Mouse (Mus musculus) liver, embryonic 13.5 days (tissue): ENCODE data around the gene Ccdc125. TPM values are rescaled to one million over a fixed set of nuclear protein-coding genes. Genes with fewer than 3 reads are reported as not detected.

ENCODE experiments used
- ATAC-seq: fragments of 200-750 bp; cut with Nextera tagmentation; 2 replicates; pipeline ENCODE4 v1.8.0; 2017; ENCODE audit warnings: low read depth, mild to moderate bottlenecking, moderate number of reproducible peaks, moderate library complexity
- DNase-seq: peaks from one replicate; pipeline ENCODE4 v3.0.0; 2022
- H3K27ac ChIP-seq: fragments of 300-500 bp; sonication (generic); 2 replicates; pipeline ENCODE4 v1.5.1; 2015; ENCODE audit warnings: moderate library complexity, mild to moderate bottlenecking, inconsistent platforms
- H3K27me3 ChIP-seq: fragments of 300-500 bp; sonication (generic); 2 replicates; pipeline ENCODE4 v1.6.1; 2015; ENCODE audit warnings: mild to moderate bottlenecking, inconsistent platforms
- H3K36me3 ChIP-seq: fragments of 300-500 bp; sonication (generic); 2 replicates; pipeline ENCODE4 v1.6.1; 2015; ENCODE audit warnings: mild to moderate bottlenecking, inconsistent platforms
- H3K4me1 ChIP-seq: fragments of 300-500 bp; sonication (generic); replicated peaks from 2 replicates; pipeline ENCODE4 v1.6.1; 2015; ENCODE audit warnings: inconsistent platforms
- H3K4me2 ChIP-seq: fragments of 300-500 bp; sonication (generic); 2 replicates; pipeline ENCODE4 v1.6.1; 2015; ENCODE audit warnings: inconsistent platforms, mild to moderate bottlenecking, moderate library complexity
- H3K4me3 ChIP-seq: fragments of 300-500 bp; sonication (generic); replicated peaks from 2 replicates; pipeline ENCODE4 v1.5.1; 2015; ENCODE audit warnings: mild to moderate bottlenecking, inconsistent platforms
- H3K9ac ChIP-seq: fragments of 300-500 bp; sonication (generic); 2 replicates; pipeline ENCODE4 v1.6.1; 2015; ENCODE audit warnings: mild to moderate bottlenecking, inconsistent platforms
- H3K9me3 ChIP-seq: fragments of 300-500 bp; sonication (generic); replicated peaks from 2 replicates; pipeline ENCODE4 v1.6.1; 2016; ENCODE audit warnings: inconsistent platforms
- WGBS: fragments of 180-500 bp; shearing (Covaris S2); methylation state at CpG from one replicate; pipeline ENCODE4 v1.1.7; 2015; ENCODE audit not compliant: insufficient replicate concordance; 5-methylcytosine and 5-hydroxymethylcytosine counted together
- polyA plus RNA-seq: library from polyadenylated mRNA; unstranded; fragments of >200 nt; fragmentation: Nextera tagmentation; extraction: Ambion mirVana; gene quantifications from 2 replicates; pipeline ENCODE4 v1.2.1, GENCODE M21; 2015

The Ccdc125 gene
- polyA plus RNA-seq, 1 experiment from 2014 or later: 5.3 TPM

DNA sequence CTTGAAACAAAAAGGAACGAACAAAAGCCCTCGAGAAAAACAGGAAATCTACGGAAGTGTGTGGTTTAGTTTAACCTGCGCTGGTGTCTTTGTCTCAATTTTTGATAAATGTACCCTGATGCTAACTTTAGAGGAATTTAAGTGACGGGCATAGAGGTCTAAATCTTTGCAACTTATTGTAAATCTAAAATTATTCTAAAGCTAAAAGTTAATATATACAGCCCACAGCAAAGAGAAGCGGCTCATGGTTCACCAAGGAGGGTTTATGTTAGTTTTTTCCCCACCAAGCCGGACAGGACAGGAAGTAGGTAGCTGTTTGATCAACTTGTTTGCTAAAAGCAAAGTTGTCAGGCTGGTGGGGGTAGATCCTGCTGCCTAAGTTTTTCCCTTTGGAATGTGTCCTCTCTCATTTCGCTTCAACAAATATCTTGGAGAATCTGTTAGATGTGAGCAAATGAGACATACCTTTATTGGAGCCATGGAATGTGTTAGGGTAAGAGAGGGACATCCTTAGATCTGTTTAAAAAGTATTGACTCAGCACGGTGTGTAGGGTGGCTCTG lies 744 bp downstream of the Ccdc125 start:
- ATAC-seq (no peak), DNase-seq (no peak)
- H3K4me1 ChIP-seq: peaks cover 6% of the 10 kb centered on the region; the same call in 1 of the 2 replicates
- no peaks in the 10 kb centered on the region for H3K9me3 ChIP-seq
- H3K27me3 ChIP-seq: peaks cover 7% of the 10 kb centered on the region; the same call in 1 of the 2 replicates
- peaks cover 13% of the 10 kb centered on the region for H3K36me3 ChIP-seq
- H3K9ac ChIP-seq: peak overlapping the region; percentile 69
- WGBS: 10% methylated on average over 9 of the region's 9 CpGs
- peak overlapping the region; percentile 69 for H3K27ac ChIP-seq
- H3K4me3 ChIP-seq: peak overlapping the region; percentile 66
- H3K4me2 ChIP-seq: peak overlapping the region; percentile 82

DNA sequence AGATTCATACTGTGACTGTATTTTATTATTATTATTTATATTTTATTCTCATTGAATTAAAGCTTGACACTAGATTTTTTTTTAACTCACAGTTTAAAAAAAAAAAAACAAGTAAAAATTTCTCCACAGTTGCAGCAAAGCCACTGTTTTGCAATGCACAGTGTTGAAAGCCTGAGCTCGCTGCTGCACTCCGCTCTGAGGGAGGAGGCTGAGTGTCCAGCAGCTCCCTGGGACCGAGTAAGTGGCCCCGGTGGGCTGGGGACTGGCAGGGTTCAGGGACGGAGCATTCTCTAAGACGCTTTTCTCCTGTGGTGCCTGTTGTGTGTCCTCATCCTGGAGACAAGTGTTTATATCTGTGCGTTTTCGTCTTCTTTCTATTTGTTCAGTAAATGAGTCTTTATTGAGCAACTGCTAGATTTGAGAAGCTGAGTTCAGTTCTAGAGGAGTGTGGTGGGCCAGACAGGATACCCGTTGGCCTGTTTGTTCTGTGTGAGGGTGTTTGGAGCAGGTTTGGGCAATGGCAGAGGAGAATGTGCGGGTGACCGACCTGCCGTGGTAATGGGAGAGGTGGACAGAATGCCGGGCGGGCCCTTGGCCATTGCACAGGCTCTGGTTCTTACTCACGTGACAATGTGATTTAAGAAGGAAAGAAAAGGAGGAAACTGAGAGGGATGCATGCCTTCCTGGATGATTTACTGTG lies 6.6 kb downstream of the Ccdc125 start:
- 72% methylated on average over 15 of the region's 15 CpGs for WGBS
- no peak overlapping the region for H3K9ac ChIP-seq
- no peaks in the 10 kb centered on the region for H3K27me3 ChIP-seq
- ATAC-seq: no peak
- H3K9me3 ChIP-seq: no peaks in the 10 kb centered on the region
- H3K36me3 ChIP-seq: peaks cover 6% of the 10 kb centered on the region; the same call in 1 of the 2 replicates
- H3K4me2 ChIP-seq: no peak overlapping the region
- H3K27ac ChIP-seq: peak overlapping the region; percentile 23; the same call in 1 of the 2 replicates
- no peak overlapping the region; the same call in 1 of the 2 replicates for H3K4me3 ChIP-seq
- H3K4me1 ChIP-seq: no peaks in the 10 kb centered on the region
- no peak for DNase-seq

- Histone ChIP-seq H3K9ac (no peak overlapping the region), H3K36me3 (peaks cover 6% of the 10 kb centered on the region; the same call in 1 of the 2 replicates), H3K27ac (no peak overlapping the region), H3K9me3 (no peaks in the 10 kb centered on the region), H3K4me3 (no peak overlapping the region), H3K4me2 (no peak overlapping the region), H3K4me1 (no peaks in the 10 kb centered on the region), H3K27me3 (no peaks in the 10 kb centered on the region)
- no peak for DNase-seq
- no peak for ATAC-seq
- WGBS: 71% methylated on average over 8 of the region's 8 CpGs
Measured at GRCm38 (mm10) chr13:100681615-100682014, 12.1 kb downstream of the Ccdc125 start.

DNA sequence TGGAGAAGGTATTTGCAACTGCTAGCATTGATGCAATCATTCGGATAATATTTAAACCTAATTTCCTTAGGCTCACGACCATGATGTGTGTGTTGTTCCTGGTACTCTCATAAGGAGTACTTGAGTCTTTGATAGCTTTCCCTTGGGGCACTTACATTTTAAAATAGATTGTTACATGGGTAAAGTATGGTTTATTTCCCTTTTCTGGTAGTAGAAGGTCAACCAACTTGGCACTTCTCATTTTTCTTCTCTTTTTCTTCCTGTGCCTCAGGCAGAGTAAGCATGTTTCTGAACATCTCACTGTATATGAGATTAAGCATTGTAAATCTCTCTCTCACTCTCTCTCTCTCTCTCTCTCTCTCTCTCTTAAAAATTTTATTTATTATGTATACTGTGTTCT lies 13.3 kb downstream of the Ccdc125 start:
- no peak overlapping the region for H3K4me2 ChIP-seq
- H3K27me3 ChIP-seq: no peaks in the 10 kb centered on the region
- H3K9me3 ChIP-seq: no peaks in the 10 kb centered on the region
- H3K9ac ChIP-seq: no peak overlapping the region
- H3K27ac ChIP-seq: no peak overlapping the region
- WGBS: 60% methylated on average over 2 of the region's 2 CpGs
- H3K36me3 ChIP-seq: peaks cover 4% of the 10 kb centered on the region; the same call in 1 of the 2 replicates
- no peak for DNase-seq
- no peak overlapping the region for H3K4me3 ChIP-seq
- ATAC-seq: no peak
- H3K4me1 ChIP-seq: no peaks in the 10 kb centered on the region

GRCm38 (mm10) chr13:100684355-100684754 lies 14.8 kb downstream of the Ccdc125 start:
- 66% methylated on average over 2 of the region's 2 CpGs for WGBS
- H3K9ac ChIP-seq: no peak overlapping the region
- no peaks in the 10 kb centered on the region for H3K9me3 ChIP-seq
- H3K36me3 ChIP-seq: no peaks in the 10 kb centered on the region
- ATAC-seq (no peak), DNase-seq (peak; percentile 19)
- H3K27ac ChIP-seq: no peak overlapping the region
- H3K4me1 ChIP-seq: no peaks in the 10 kb centered on the region
- H3K4me3 ChIP-seq: no peak overlapping the region
- no peak overlapping the region for H3K4me2 ChIP-seq
- H3K27me3 ChIP-seq: no peaks in the 10 kb centered on the region

- no peaks in the 10 kb centered on the region for H3K27me3 ChIP-seq
- DNase-seq (peak; percentile 10), ATAC-seq (no peak)
- H3K36me3 ChIP-seq: peaks cover 7% of the 10 kb centered on the region; the same call in 1 of the 2 replicates
- no peak overlapping the region for H3K4me2 ChIP-seq
- H3K4me1 ChIP-seq: no peaks in the 10 kb centered on the region
- WGBS: 57% methylated on average over 7 of the region's 7 CpGs
- no peak overlapping the region for H3K4me3 ChIP-seq
- no peaks in the 10 kb centered on the region for H3K9me3 ChIP-seq
- no peak overlapping the region for H3K27ac ChIP-seq
- H3K9ac ChIP-seq: no peak overlapping the region
Measured at GRCm38 (mm10) chr13:100687513-100687912, 18.0 kb downstream of the Ccdc125 start.

DNA sequence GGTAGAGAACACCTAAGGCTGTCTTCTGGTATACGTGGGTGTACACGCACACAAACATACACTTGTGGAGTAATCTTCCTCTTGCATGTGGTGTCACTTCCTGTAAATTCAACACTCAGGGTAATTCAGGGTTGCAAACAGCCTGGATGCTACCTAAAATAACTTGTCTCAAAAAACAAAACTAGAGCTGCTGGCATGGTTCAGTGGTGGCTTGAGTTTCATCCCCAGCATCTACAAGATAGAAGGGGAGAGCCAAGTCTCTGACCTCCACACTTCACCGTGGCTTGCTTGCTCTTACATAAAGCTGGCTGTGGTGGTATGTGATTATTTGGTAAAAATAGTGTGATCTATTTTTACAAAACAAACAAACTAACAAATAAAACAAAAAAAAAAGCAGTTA lies 28.0 kb downstream of the Ccdc125 start:
- Histone ChIP-seq H3K27ac (no peak overlapping the region), H3K9ac (no peak overlapping the region), H3K4me2 (no peak overlapping the region), H3K4me1 (no peaks in the 10 kb centered on the region), H3K27me3 (no peaks in the 10 kb centered on the region), H3K36me3 (peaks cover 61% of the 10 kb centered on the region), H3K9me3 (no peaks in the 10 kb centered on the region), H3K4me3 (no peak overlapping the region)
- DNase-seq: no peak
- no peak for ATAC-seq
- WGBS: 68% methylated on average over 3 of the region's 3 CpGs

DNA sequence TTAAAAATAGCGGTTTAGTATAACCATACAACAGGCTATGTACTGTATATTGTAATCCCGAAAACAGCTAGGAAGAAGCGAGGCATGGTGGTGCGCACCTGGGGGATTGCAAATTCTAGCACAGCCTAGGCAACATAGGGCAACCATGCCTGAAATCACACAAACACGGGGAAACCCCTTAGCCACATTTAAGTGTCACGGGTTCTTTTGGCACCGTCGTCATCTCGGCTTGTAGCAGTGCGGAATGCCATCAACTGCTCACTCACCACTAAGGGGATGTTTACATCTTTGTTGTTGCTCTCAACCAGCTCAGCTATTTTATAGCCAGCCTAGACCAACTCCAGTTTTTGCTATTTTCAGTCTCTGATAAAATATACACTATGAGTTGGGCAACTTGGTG lies 29.3 kb downstream of the Ccdc125 start:
- no peaks in the 10 kb centered on the region for H3K9me3 ChIP-seq
- DNase-seq (no peak), ATAC-seq (no peak)
- H3K4me3 ChIP-seq: no peak overlapping the region
- no peak overlapping the region for H3K27ac ChIP-seq
- H3K4me2 ChIP-seq: no peak overlapping the region
- WGBS: 93% methylated on average over 10 of the region's 10 CpGs
- H3K4me1 ChIP-seq: no peaks in the 10 kb centered on the region
- peaks cover 74% of the 10 kb centered on the region for H3K36me3 ChIP-seq
- no peaks in the 10 kb centered on the region for H3K27me3 ChIP-seq
- H3K9ac ChIP-seq: no peak overlapping the region

- no peak overlapping the region for H3K9ac ChIP-seq
- H3K27me3 ChIP-seq: no peaks in the 10 kb centered on the region
- no peak overlapping the region for H3K4me3 ChIP-seq
- no peak overlapping the region for H3K27ac ChIP-seq
- no peak overlapping the region for H3K4me2 ChIP-seq
- peaks cover 88% of the 10 kb centered on the region for H3K36me3 ChIP-seq
- no peaks in the 10 kb centered on the region for H3K4me1 ChIP-seq
- DNase-seq: no peak
- 86% methylated on average over 2 of the region's 2 CpGs for WGBS
- ATAC-seq: no peak
- no peaks in the 10 kb centered on the region for H3K9me3 ChIP-seq
Measured at GRCm38 (mm10) chr13:100703468-100703867, 34.0 kb downstream of the Ccdc125 start.

GRCm38 (mm10) chr13:100706206-100706605 lies 36.7 kb downstream of the Ccdc125 start:
- Histone ChIP-seq H3K36me3 (peaks cover 89% of the 10 kb centered on the region), H3K27me3 (no peaks in the 10 kb centered on the region)

GRCm38 (mm10) chr13:100715467-100715866 lies 46.0 kb downstream of the Ccdc125 start:
- no peak for DNase-seq
- Histone ChIP-seq H3K36me3 (peaks cover 78% of the 10 kb centered on the region), H3K9ac (no peak overlapping the region), H3K27me3 (no peaks in the 10 kb centered on the region), H3K4me1 (peaks cover 11% of the 10 kb centered on the region), H3K27ac (no peak overlapping the region), H3K4me2 (no peak overlapping the region), H3K4me3 (no peak overlapping the region), H3K9me3 (no peaks in the 10 kb centered on the region)
- peak; percentile 43; the same call in 1 of the 2 replicates for ATAC-seq
- WGBS: 44% methylated on average over 6 of the region's 6 CpGs

More at GRCm38 (mm10) chr13:100706206-100706605, 36.7 kb downstream of the Ccdc125 start:
- Histone ChIP-seq H3K4me3 (no peak overlapping the region), H3K4me2 (no peak overlapping the region), H3K27ac (no peak overlapping the region), H3K9me3 (no peaks in the 10 kb centered on the region), H3K4me1 (peaks cover 4% of the 10 kb centered on the region; the same call in 1 of the 2 replicates), H3K9ac (no peak overlapping the region)
- WGBS: 92% methylated on average over 7 of the region's 7 CpGs
- ATAC-seq (no peak), DNase-seq (no peak)

GRCm38 (mm10) chr13:100721656-100722055 lies 52.1 kb downstream of the Ccdc125 start:
- Histone ChIP-seq H3K27ac (no peak overlapping the region), H3K4me1 (peaks cover 30% of the 10 kb centered on the region), H3K4me2 (no peak overlapping the region), H3K27me3 (no peaks in the 10 kb centered on the region), H3K9ac (no peak overlapping the region), H3K4me3 (no peak overlapping the region), H3K36me3 (peaks cover 64% of the 10 kb centered on the region), H3K9me3 (no peaks in the 10 kb centered on the region)
- ATAC-seq (no peak), DNase-seq (no peak)
- 78% methylated on average over 5 of the region's 5 CpGs for WGBS
